Mouse (Mus musculus) heart, postnatal 0 days (tissue): ENCODE results near the gene Vrk2. TPM values are rescaled to one million over a fixed set of nuclear protein-coding genes. Genes with fewer than 3 reads are reported as not detected.

Experiments
- ATAC-seq: fragments of 200-750 bp; cut with Nextera tagmentation; 2 replicates; pipeline ENCODE4 v1.8.0; 2017; ENCODE audit warnings: low read depth, moderate number of reproducible peaks, moderate library complexity; ENCODE audit not compliant: insufficient read depth
- DNase-seq: peaks from one replicate; pipeline ENCODE4 v3.0.0-alpha.2; 2016; ENCODE audit warnings: low spot score
- H3K27ac ChIP-seq: fragments of 300-500 bp; sonication (generic); 2 replicates; pipeline ENCODE4 v1.5.1; 2014; ENCODE audit warnings: low read depth, mild to moderate bottlenecking
- H3K27me3 ChIP-seq: fragments of 300-500 bp; sonication (generic); 2 replicates; pipeline ENCODE4 v1.6.1; 2014; ENCODE audit warnings: low read length, mixed read lengths; ENCODE audit not compliant: control insufficient read depth, insufficient read depth
- H3K36me3 ChIP-seq: fragments of 300-500 bp; sonication (generic); replicated peaks from 2 replicates; pipeline ENCODE4 v1.6.1; 2014; ENCODE audit warnings: low read length, mixed read lengths; ENCODE audit not compliant: control insufficient read depth, insufficient read depth
- H3K4me1 ChIP-seq: fragments of 300-500 bp; sonication (generic); 2 replicates; pipeline ENCODE4 v1.6.1; 2014; ENCODE audit warnings: antibody characterized with exemption; ENCODE audit not compliant: control insufficient read depth, insufficient read depth
- H3K4me2 ChIP-seq: fragments of 300-500 bp; sonication (generic); 2 replicates; pipeline ENCODE4 v1.6.1; 2014; ENCODE audit warnings: low read depth, mild to moderate bottlenecking, low read length, moderate library complexity
- H3K4me3 ChIP-seq: fragments of 300-500 bp; sonication (generic); 2 replicates; pipeline ENCODE4 v1.5.1; 2014; ENCODE audit warnings: low read depth, low read length
- H3K9ac ChIP-seq: fragments of 300-500 bp; sonication (generic); replicated peaks from 2 replicates; pipeline ENCODE4 v1.6.1; 2014; ENCODE audit warnings: low read depth, low read length, mixed read lengths
- H3K9me3 ChIP-seq: fragments of 300-500 bp; sonication (generic); replicated peaks from 2 replicates; pipeline ENCODE4 v1.6.1; 2016; ENCODE audit warnings: low read length; ENCODE audit not compliant: control insufficient read depth
- CTCF ChIP-seq: IDR thresholded peaks from 2 replicates; pipeline ENCODE4 v1.5.1; 2016; ENCODE audit warnings: antibody characterized with exemption, control low read depth, low read depth
- EP300 ChIP-seq: IDR thresholded peaks from 2 replicates; pipeline ENCODE4 v1.6.1; 2016; ENCODE audit warnings: antibody characterized with exemption, low read depth
- WGBS: fragments of 180-500 bp; shearing (Covaris S2); extraction: QIAGEN DNeasy Blood & Tissue Kit; methylation state at CpG from one replicate; pipeline ENCODE4 v1.1.7; 2014; 5-methylcytosine and 5-hydroxymethylcytosine counted together
- polyA plus RNA-seq: library from polyadenylated mRNA; unstranded; fragments of >200 nt; fragmentation: Nextera tagmentation; extraction: Ambion mirVana; gene quantifications from 2 replicates; pipeline ENCODE4 v1.2.1, GENCODE M21; 2015
- total RNA-seq: library from RNA; depleted of rRNA; stranded (reverse); fragments of >200 nt; gene quantifications from 2 replicates; pipeline ENCODE4 v1.2.3, GENCODE M21; 2014; ENCODE audit warnings: low replicate concordance; rRNA removed

Gene Vrk2
- total and polyA plus RNA-seq, 2 experiments from 2014 or later, result 4.3 to 10.0 TPM

DNA sequence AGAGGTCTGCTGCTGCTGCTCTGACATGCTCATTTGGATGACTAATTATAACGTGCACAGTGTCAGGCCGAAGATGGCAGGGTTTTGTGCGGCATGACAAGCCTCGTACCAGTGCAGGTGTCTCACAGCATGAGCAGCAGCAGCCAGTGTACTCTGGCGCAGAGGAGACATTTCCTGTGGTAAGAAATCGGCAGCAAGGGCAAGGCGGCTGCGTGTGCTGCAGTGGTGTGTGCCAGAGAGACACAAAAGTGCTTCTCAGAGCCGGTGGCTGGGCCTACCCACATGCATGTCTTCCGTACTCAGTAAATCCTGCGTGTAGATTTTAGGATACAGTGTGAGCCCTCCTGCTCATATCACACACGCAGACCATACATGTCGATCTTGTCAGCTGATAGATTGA is 156.0 kb downstream of the Vrk2 start:
- TF ChIP-seq EP300 (no peak), CTCF (no peak)
- 80% methylated on average over 13 of the region's 13 CpGs for WGBS

DNA sequence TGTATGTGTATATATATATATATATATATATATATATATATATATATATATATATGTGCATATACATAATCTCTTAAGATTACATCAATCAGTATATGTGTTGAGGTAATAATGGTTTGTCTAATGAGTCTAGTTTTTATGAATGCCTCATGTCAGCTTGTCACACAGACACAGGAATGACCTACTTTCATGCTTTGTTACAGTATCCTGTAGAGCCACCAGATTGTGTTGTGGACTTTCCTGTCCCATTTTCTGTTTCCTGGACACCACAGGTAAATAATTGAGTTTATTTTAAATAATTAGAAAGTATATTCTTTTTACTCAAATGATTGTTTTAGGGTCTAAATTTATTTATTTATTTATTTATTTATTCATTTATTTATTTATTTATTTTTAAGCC is 159.6 kb downstream of the Vrk2 start:
- Histone ChIP-seq H3K27ac (no peak overlapping the region), H3K4me1 (no peaks in the 10 kb centered on the region), H3K36me3 (no peaks in the 10 kb centered on the region), H3K27me3 (no peaks in the 10 kb centered on the region), H3K4me2 (no peak overlapping the region), H3K9ac (no peak overlapping the region), H3K4me3 (no peak overlapping the region), H3K9me3 (no peaks in the 10 kb centered on the region)
- no peak for TF ChIP-seq EP300
- no peak for TF ChIP-seq CTCF
- ATAC-seq (no peak), DNase-seq (no peak)

More for the DNA sequence above, 156.0 kb downstream of the Vrk2 start:
- DNase-seq (no peak), ATAC-seq (no peak)
- H3K4me3 ChIP-seq, result no peak overlapping the region
- no peaks in the 10 kb centered on the region for H3K9me3 ChIP-seq
- H3K4me2 ChIP-seq, result no peak overlapping the region
- H3K27ac ChIP-seq, result no peak overlapping the region
- H3K27me3 ChIP-seq, result no peaks in the 10 kb centered on the region
- H3K9ac ChIP-seq, result no peak overlapping the region
- no peaks in the 10 kb centered on the region for H3K36me3 ChIP-seq
- no peaks in the 10 kb centered on the region for H3K4me1 ChIP-seq

- ATAC-seq (no peak), DNase-seq (no peak)
- Histone ChIP-seq H3K27ac (no peak overlapping the region), H3K9ac (no peak overlapping the region), H3K36me3 (no peaks in the 10 kb centered on the region), H3K4me2 (no peak overlapping the region), H3K27me3 (no peaks in the 10 kb centered on the region), H3K4me3 (no peak overlapping the region), H3K9me3 (no peaks in the 10 kb centered on the region), H3K4me1 (no peaks in the 10 kb centered on the region)
- WGBS, result 41% methylated on average over 2 of the region's 2 CpGs
- TF ChIP-seq CTCF (no peak), EP300 (no peak)
Observed at GRCm38 (mm10) chr11:26421472-26421871, 172.3 kb downstream of the Vrk2 start.

Other genes starting within 250 kb of the Vrk2 start
- 9.2 and 17.8 TPM in 2 replicates for gene Fancl, start 207.9 kb downstream of the Vrk2 start, total RNA-seq
- gene Fancl, start 207.9 kb downstream of the Vrk2 start, polyA plus RNA-seq, result 20.4 and 21.5 TPM in 2 replicates
- gene Gm6899, start 758 bp downstream of the Vrk2 start, total RNA-seq, result not detected in 2 replicates
- gene Gm6899, start 758 bp downstream of the Vrk2 start, polyA plus RNA-seq, result not detected in 2 replicates